Mouse (Mus musculus) megakaryocyte, embryonic 14.5 days (primary cell): ENCODE measurements around the gene Mrpl9.

Experiments
- FLI1 ChIP-seq: IDR thresholded peaks from 2 replicates; pipeline ENCODE4 v1.6.1; 2012; ENCODE audit warnings: low read length, inconsistent platforms, mixed read lengths
- GATA1 ChIP-seq: IDR thresholded peaks from 3 replicates; pipeline ENCODE4 v1.6.1; 2012; ENCODE audit warnings: mixed read lengths, low read length, inconsistent platforms, borderline replicate concordance

- TF ChIP-seq GATA1 (no peak), FLI1 (no peak)
These were observed 20.9 kb downstream of the Mrpl9 start for GRCm38 (mm10) chr3:94463926-94464578.
